Mouse (Mus musculus) bone marrow macrophage, adult 2 months (primary cell): ENCODE results near the gene Olfr348. TPM values are rescaled to one million over a fixed set of nuclear protein-coding genes. Genes with fewer than 3 reads are reported as not detected.

Experiments used
- H3K27ac ChIP-seq: 2 replicates; pipeline ENCODE4 v1.5.1; 2012; ENCODE audit warnings: low read depth, low read length; ENCODE audit not compliant: insufficient read depth
- H3K4me1 ChIP-seq: 2 replicates; pipeline ENCODE4 v1.6.1; 2012; ENCODE audit warnings: low read length; ENCODE audit not compliant: control insufficient read depth, insufficient read depth
- H3K4me3 ChIP-seq: 2 replicates; pipeline ENCODE4 v1.5.1; 2012; ENCODE audit warnings: mild to moderate bottlenecking, low read length, moderate library complexity; ENCODE audit not compliant: insufficient read depth
- CTCF ChIP-seq: IDR thresholded peaks from 2 replicates; pipeline ENCODE4 v1.5.1; 2012; ENCODE audit warnings: low read depth, mild to moderate bottlenecking, low read length, moderate library complexity
- POLR2A ChIP-seq: IDR thresholded peaks from 2 replicates; pipeline ENCODE4 v1.6.1; 2012; ENCODE audit warnings: mild to moderate bottlenecking, low read depth, low read length, borderline replicate concordance
- polyA plus RNA-seq: library from polyadenylated mRNA; stranded (reverse); fragments of >200 nt; gene quantifications from 2 replicates; pipeline ENCODE4 v1.2.4, GENCODE M21; 2012; ENCODE audit not compliant: missing spikeins, insufficient read depth, insufficient read length

The Olfr348 gene
- not detected in 2 replicates for polyA plus RNA-seq

- H3K4me1 ChIP-seq, result no peaks in the 10 kb centered on the region
- no peak within 1 kb of the TSS for H3K27ac ChIP-seq
- no peak within 1 kb of the TSS for H3K4me3 ChIP-seq
- TF ChIP-seq POLR2A (no peak), CTCF (no peak)
These were observed at the start of gene Olfr348 for GRCm38 (mm10) chr2:36783976-36784375. Gene Olfr348, plus strand, starts transcription at chr2:36784276.

- TF ChIP-seq POLR2A (no peak), CTCF (no peak)
- Histone ChIP-seq H3K4me3 (no peak overlapping the region), H3K4me1 (no peaks in the 10 kb centered on the region), H3K27ac (no peak overlapping the region)
These were observed 47.9 kb upstream of the Olfr348 start for GRCm38 (mm10) chr2:36736226-36736625.

- no peaks in the 10 kb centered on the region for H3K4me1 ChIP-seq
- H3K27ac ChIP-seq, result no peak within 1 kb of the TSS
- TF ChIP-seq POLR2A, result no peak
- H3K4me3 ChIP-seq, result no peak within 1 kb of the TSS
These were observed 6.2 kb downstream of the Olfr348 start, which contains the start of gene Olfr50 for GRCm38 (mm10) chr2:36790238-36790637. Gene Olfr50, plus strand, starts transcription at chr2:36790538.

- no peak for TF ChIP-seq POLR2A
- TF ChIP-seq CTCF, result no peak
- no peaks in the 10 kb centered on the region for H3K4me1 ChIP-seq
- H3K4me3 ChIP-seq, result no peak within 1 kb of the TSS
- no peak within 1 kb of the TSS for H3K27ac ChIP-seq
These were observed 32.9 kb downstream of the Olfr348 start, which contains the start of gene Olfr3 for GRCm38 (mm10) chr2:36816932-36817331. Gene Olfr3, minus strand, starts transcription at chr2:36817032.

Other genes with a start within 250 kb of the Olfr348 start
- gene Olfr344, start 217.6 kb upstream of the Olfr348 start, polyA plus RNA-seq, result 0.07 and 0.17 TPM in 2 replicates
- not detected in 2 replicates for gene Olfr345, start 144.2 kb upstream of the Olfr348 start, polyA plus RNA-seq
- not detected in 2 replicates for gene Olfr346, start 98.5 kb upstream of the Olfr348 start, polyA plus RNA-seq
- gene Olfr347, start 52.4 kb upstream of the Olfr348 start, polyA plus RNA-seq, result not detected in 2 replicates
- gene Olfr50, start 6.3 kb downstream of the Olfr348 start, polyA plus RNA-seq, result not detected in 2 replicates
- gene Olfr3, start 32.8 kb downstream of the Olfr348 start, polyA plus RNA-seq, result not detected in 2 replicates
- gene Olfr350, start 62.0 kb downstream of the Olfr348 start, polyA plus RNA-seq, result not detected in 2 replicates
- not detected in 2 replicates for gene Olfr351, start 78.4 kb downstream of the Olfr348 start, polyA plus RNA-seq
- 0.16 and 0.41 TPM in 2 replicates for gene Olfr352, start 84.2 kb downstream of the Olfr348 start, polyA plus RNA-seq
- not detected in 2 replicates for gene Olfr353, start 108.7 kb downstream of the Olfr348 start, polyA plus RNA-seq
- 0.07 TPM in 1 of 2 replicates, not detected in the other for gene Olfr354, start 121.4 kb downstream of the Olfr348 start, polyA plus RNA-seq
- not detected in 2 replicates for gene Olfr355, start 144.6 kb downstream of the Olfr348 start, polyA plus RNA-seq
- gene Olfr356, start 152.8 kb downstream of the Olfr348 start, polyA plus RNA-seq, result not detected in 2 replicates
- not detected in 2 replicates for gene Olfr357, start 209.6 kb downstream of the Olfr348 start, polyA plus RNA-seq
- gene Olfr358, start 225.1 kb downstream of the Olfr348 start, polyA plus RNA-seq, result not detected in 2 replicates